ENCODE assay signal across 28 mouse cellular contexts in genomic region chr15:6322311-6322710, GRCm38 (mm10). TPM values are rescaled to one million over a fixed set of nuclear protein-coding genes. Genes with fewer than 3 reads are reported as not detected.
A peak's percentile ranks its signal among the peaks of the same experiment; 100 is the strongest.
DNase-seq lines count a peak whose midpoint lies in the region; ATAC-seq and TF ChIP-seq lines count a peak whose summit lies in the region.
"Had no signal": no experiment of that assay in that cellular context is flagged by ENCODE, and none has a peak within 500 bp of the region (broad histone marks: within the 10 kb centered on the region; RNA-seq: fewer than 3 reads in every experiment).

No protein-coding gene starts in this region.

- H3K9ac ChIP-seq in lung, postnatal 0 days (replicated peaks; ENCODE audit: low read depth): no peak overlapping the region
- H3K9ac ChIP-seq: embryonic facial prominence, embryonic 13.5 days; heart, embryonic 13.5 days; liver, embryonic 15.5 days; lung, embryonic 15.5 days had no signal

- H3K4me2 ChIP-seq in lung, postnatal 0 days (replicated peaks; ENCODE audit: low read depth, low read length): no peak overlapping the region
- H3K4me2 ChIP-seq: embryonic facial prominence, embryonic 13.5 days; heart, embryonic 13.5 days; liver, embryonic 15.5 days; lung, embryonic 15.5 days; midbrain, embryonic 11.5 days had no signal

- no peaks in the 10 kb centered on the region for H3K36me3 ChIP-seq in lung, postnatal 0 days (ENCODE audit: insufficient read depth, low read length)
- no peaks in the 10 kb centered on the region for H3K36me3 ChIP-seq in limb, embryonic 10.5 days
- H3K36me3 ChIP-seq: embryonic facial prominence, embryonic 13.5 days; heart, embryonic 13.5 days; liver, embryonic 15.5 days; lung, embryonic 15.5 days had no signal

- WGBS in lung, postnatal 0 days: 41% methylated on average over 5 of the region's 5 CpGs
- 24% methylated on average over 5 of the region's 5 CpGs for WGBS in limb, embryonic 10.5 days

- H3K27me3 ChIP-seq in lung, postnatal 0 days (replicated peaks; ENCODE audit: insufficient read depth, low read length): no peaks in the 10 kb centered on the region
- H3K27me3 ChIP-seq in limb, embryonic 10.5 days (ENCODE audit: low read depth, poor library complexity, severe bottlenecking): no peaks in the 10 kb centered on the region
- H3K27me3 ChIP-seq: embryonic facial prominence, embryonic 13.5 days; heart, embryonic 13.5 days; liver, embryonic 15.5 days; lung, embryonic 15.5 days had no signal

- no peak for TF ChIP-seq CTCF in lung, postnatal 0 days (IDR thresholded peaks at IDR 0.05)

- no peak for TF ChIP-seq EP300 in lung, postnatal 0 days (IDR thresholded peaks at IDR 0.05)

- H3K9me3 ChIP-seq in lung, postnatal 0 days (ENCODE audit: low read length): no peaks in the 10 kb centered on the region
- no peaks in the 10 kb centered on the region for H3K9me3 ChIP-seq in limb, embryonic 10.5 days (replicated peaks)
- H3K9me3 ChIP-seq: embryonic facial prominence, embryonic 13.5 days; heart, embryonic 13.5 days; liver, embryonic 15.5 days; lung, embryonic 15.5 days had no signal

- no peak overlapping the region for H3K27ac ChIP-seq in lung, postnatal 0 days (ENCODE audit: low read length)
- H3K27ac ChIP-seq in limb, embryonic 10.5 days: peak overlapping the region; percentile 39
- H3K27ac ChIP-seq: embryonic facial prominence, embryonic 13.5 days; heart, adult 2 months; heart, embryonic 13.5 days; hindbrain, postnatal 0 days; liver, embryonic 15.5 days; lung, embryonic 15.5 days; stomach, postnatal 0 days had no signal

- H3K4me1 ChIP-seq in lung, postnatal 0 days (ENCODE audit: insufficient read depth, low read depth, low read length): no peaks in the 10 kb centered on the region
- peaks cover 36% of the 10 kb centered on the region for H3K4me1 ChIP-seq in limb, embryonic 10.5 days
- H3K4me1 ChIP-seq: heart, embryonic 13.5 days; liver, embryonic 15.5 days had no signal

- peak; percentile 43 for DNase-seq in kidney, adult 9 months
- no peak for DNase-seq in kidney, postnatal 25 days
- DNase-seq in lung, postnatal 0 days (ENCODE audit: low spot score): peak; percentile 40
- DNase-seq in lung, adult 18-20 months: no peak
- DNase-seq in limb, embryonic 10.5 days (ENCODE audit: low spot score): no peak
- DNase-seq in spleen, adult 12 weeks (ENCODE audit: low spot score): no peak
- DNase-seq in urinary bladder, postnatal 4 days (ENCODE audit: low spot score in 2 of 2): no peak
- DNase-seq: adrenal gland, postnatal 25 days; cerebellum, adult 11-12 months; cerebellum, adult 9-11 months; heart, adult 2 months; heart, postnatal 10 days; layer of hippocampus, adult 9-11 months; lung, postnatal 36 days; thymus, adult 18-20 months; thymus, postnatal 25 days had no signal

- H3K4me3 ChIP-seq in lung, postnatal 0 days (ENCODE audit: low read depth, low read length): no peak overlapping the region
- H3K4me3 ChIP-seq in limb, embryonic 10.5 days: no peak overlapping the region
- H3K4me3 ChIP-seq: embryonic facial prominence, embryonic 13.5 days; erythroblast, embryonic 14.5 days; heart, adult 2 months; heart, embryonic 13.5 days; liver, embryonic 15.5 days; lung, embryonic 15.5 days had no signal

- no peak for ATAC-seq in lung, postnatal 0 days
- ATAC-seq: CD4-positive, CD25-positive, alpha-beta regulatory T cell, adult 4 months; forebrain, embryonic 16.5 days; hindbrain, postnatal 0 days; intestine, embryonic 16.5 days; midbrain, embryonic 16.5 days had no signal

RNA-seq across cellular contexts. Expression of gene Dab2, which starts 22.7 kb away (rescaled TPM):
- polyA plus RNA-seq in lung, postnatal 0 days (2015; fragmentation: Nextera tagmentation; extraction: Ambion mirVana): 20.9 and 25.7 TPM in 2 replicates
- polyA plus RNA-seq in limb, embryonic 10.5 days (2016; fragmentation: Nextera tagmentation; extraction: Ambion mirVana): 21.3 and 35.6 TPM in 2 replicates
- polyA plus RNA-seq: CD4-positive, CD25-positive, alpha-beta regulatory T cell, adult 4 months; erythroblast, embryonic 14.5 days had no signal

Comparison
In these comparisons a context has a peak if more than half of its experiments do, and no peak if none do; other contexts are left out.
1. DNase-seq: peak in kidney, adult 9 months (single experiment) and lung, postnatal 0 days (single experiment); none in kidney, postnatal 25 days (0 of 2), lung, adult 18-20 months (0 of 2), limb, embryonic 10.5 days (single experiment), spleen, adult 12 weeks (single experiment) and urinary bladder, postnatal 4 days (0 of 2).